ENCODE assay signal across 11 mouse cellular contexts in genomic region chr1:119305315-119305976, GRCm38 (mm10).
DNase-seq lines count a peak whose midpoint lies in the region; ATAC-seq lines count a peak whose summit lies in the region.
"Had no signal": no experiment of that assay in that cellular context is flagged by ENCODE, and none has a peak within 500 bp of the region (broad histone marks: within the 10 kb centered on the region; RNA-seq: fewer than 3 reads in every experiment).

No protein-coding gene starts in this region.

- no peaks in the 10 kb centered on the region for H3K9me3 ChIP-seq in hindbrain, embryonic 10.5 days
- H3K9me3 ChIP-seq in hindbrain, embryonic 16.5 days (ENCODE audit: control insufficient read depth, low read length): no peaks in the 10 kb centered on the region
- no peaks in the 10 kb centered on the region for H3K9me3 ChIP-seq in limb, embryonic 10.5 days (replicated peaks)
- H3K9me3 ChIP-seq in neural tube, embryonic 11.5 days (ENCODE audit: control insufficient read depth, low read length): no peaks in the 10 kb centered on the region
- H3K9me3 ChIP-seq: heart, embryonic 12.5 days had no signal

- no peak for ATAC-seq in hindbrain, embryonic 16.5 days
- 0 out of 2 replicates have a peak, but pooled peaks have one; percentile 38 for ATAC-seq in neural tube, embryonic 11.5 days (ENCODE audit: insufficient read depth, low FRiP score, low TSS enrichment)
- ATAC-seq in megakaryocyte-erythroid progenitor cell, adult 5-6 weeks (replicated peaks; ENCODE audit: low FRiP score, low TSS enrichment, poor library complexity, severe bottlenecking): no peak

- H3K9ac ChIP-seq in hindbrain, embryonic 16.5 days (ENCODE audit: low read depth, low read length): no peak overlapping the region
- no peak overlapping the region for H3K9ac ChIP-seq in neural tube, embryonic 11.5 days (ENCODE audit: low read length)
- H3K9ac ChIP-seq: heart, embryonic 12.5 days had no signal

- H3K27ac ChIP-seq in hindbrain, embryonic 10.5 days: peak overlapping the region; percentile 1
- no peak overlapping the region for H3K27ac ChIP-seq in hindbrain, embryonic 16.5 days (ENCODE audit: low read depth, low read length)
- H3K27ac ChIP-seq in limb, embryonic 10.5 days: peak overlapping the region; percentile 72
- no peak overlapping the region for H3K27ac ChIP-seq in neural tube, embryonic 11.5 days (ENCODE audit: low read depth, low read length)

- DNase-seq in hindbrain, embryonic 10.5 days (ENCODE audit: low spot score): peak; percentile 80
- DNase-seq in embryo, embryonic 11 days: peak; percentile 78
- DNase-seq in limb, embryonic 10.5 days (ENCODE audit: low spot score): no peak
- peak; percentile 48 for DNase-seq in neural tube, embryonic 11.5 days (ENCODE audit: low spot score)
- DNase-seq in cerebellum, postnatal 4 days (ENCODE audit: low spot score in 2 of 2): no peak
- no peak for DNase-seq in left cerebral cortex, adult 11 months (ENCODE audit: low spot score)
- DNase-seq: kidney, postnatal 14 days; left cerebral cortex, postnatal 4 days had no signal

- H3K4me3 ChIP-seq in hindbrain, embryonic 10.5 days: peak overlapping the region; percentile 16
- H3K4me3 ChIP-seq in hindbrain, embryonic 16.5 days (ENCODE audit: low read length): no peak overlapping the region
- H3K4me3 ChIP-seq in limb, embryonic 10.5 days: no peak overlapping the region
- H3K4me3 ChIP-seq in neural tube, embryonic 11.5 days (ENCODE audit: low read depth, low read length): no peak overlapping the region
- H3K4me3 ChIP-seq: heart, embryonic 12.5 days had no signal

- H3K36me3 ChIP-seq in hindbrain, embryonic 10.5 days: no peaks in the 10 kb centered on the region
- H3K36me3 ChIP-seq in hindbrain, embryonic 16.5 days (ENCODE audit: control insufficient read depth, insufficient read depth, low read length): no peaks in the 10 kb centered on the region
- H3K36me3 ChIP-seq in limb, embryonic 10.5 days: no peaks in the 10 kb centered on the region
- H3K36me3 ChIP-seq in neural tube, embryonic 11.5 days (ENCODE audit: control insufficient read depth, insufficient read depth, low read length): no peaks in the 10 kb centered on the region
- H3K36me3 ChIP-seq: heart, embryonic 12.5 days had no signal

- H3K4me1 ChIP-seq in hindbrain, embryonic 10.5 days (replicated peaks): peaks cover 31% of the 10 kb centered on the region
- H3K4me1 ChIP-seq in hindbrain, embryonic 16.5 days (ENCODE audit: control insufficient read depth, insufficient read depth, low read depth, low read length): no peaks in the 10 kb centered on the region
- peaks cover 34% of the 10 kb centered on the region for H3K4me1 ChIP-seq in limb, embryonic 10.5 days
- H3K4me1 ChIP-seq in neural tube, embryonic 11.5 days (ENCODE audit: control insufficient read depth, insufficient read depth, low read length): peaks cover 6% of the 10 kb centered on the region

- peaks cover 83% of the 10 kb centered on the region for H3K27me3 ChIP-seq in hindbrain, embryonic 10.5 days (ENCODE audit: insufficient read depth, poor library complexity, severe bottlenecking)
- H3K27me3 ChIP-seq in hindbrain, embryonic 16.5 days (replicated peaks; ENCODE audit: control insufficient read depth, insufficient read depth, low read length): no peaks in the 10 kb centered on the region
- H3K27me3 ChIP-seq in limb, embryonic 10.5 days (ENCODE audit: low read depth, poor library complexity, severe bottlenecking): peaks cover 14% of the 10 kb centered on the region; the same call in 1 of the 2 replicates
- no peaks in the 10 kb centered on the region for H3K27me3 ChIP-seq in neural tube, embryonic 11.5 days (ENCODE audit: control insufficient read depth, insufficient read depth, low read length)
- H3K27me3 ChIP-seq: heart, embryonic 12.5 days had no signal

- whole genome bisulfite sequencing in hindbrain, embryonic 10.5 days: 3% methylated on average over 13 of the region's 13 CpGs
- WGBS in hindbrain, embryonic 16.5 days: 12% methylated on average over 13 of the region's 13 CpGs
- WGBS in limb, embryonic 10.5 days: 10% methylated on average over 13 of the region's 13 CpGs
- 6% methylated on average over 13 of the region's 13 CpGs for WGBS in neural tube, embryonic 11.5 days

- H3K4me2 ChIP-seq in hindbrain, embryonic 16.5 days (ENCODE audit: low read length): no peak overlapping the region
- no peak overlapping the region for H3K4me2 ChIP-seq in neural tube, embryonic 11.5 days (ENCODE audit: low read depth)
- H3K4me2 ChIP-seq: heart, embryonic 12.5 days had no signal

Comparison
In these comparisons a context has a peak if more than half of its experiments do, and no peak if none do; other contexts are left out.
1. H3K27ac ChIP-seq: peak in hindbrain, embryonic 10.5 days (single experiment) and limb, embryonic 10.5 days (single experiment); none in hindbrain, embryonic 16.5 days (single experiment) and neural tube, embryonic 11.5 days (single experiment).
2. DNase-seq: peak in hindbrain, embryonic 10.5 days (single experiment), embryo, embryonic 11 days (single experiment) and neural tube, embryonic 11.5 days (single experiment); none in limb, embryonic 10.5 days (single experiment), cerebellum, postnatal 4 days (0 of 2) and left cerebral cortex, adult 11 months (single experiment).